Mouse (Mus musculus) liver, embryonic 14 days (tissue): ENCODE data around the gene Trnau1ap. TPM values are rescaled to one million over a fixed set of nuclear protein-coding genes. Genes with fewer than 3 reads are reported as not detected.

Source experiments
- polyA plus RNA-seq: library from polyadenylated mRNA; depleted of rRNA; stranded (reverse); fragments of >200 nt; gene quantifications from 2 replicates; pipeline ENCODE4 v1.2.3, GENCODE M21; 2012; rRNA removed

The Trnau1ap gene
- polyA plus RNA-seq = 7.4 and 10.1 TPM in 2 replicates

DNA sequence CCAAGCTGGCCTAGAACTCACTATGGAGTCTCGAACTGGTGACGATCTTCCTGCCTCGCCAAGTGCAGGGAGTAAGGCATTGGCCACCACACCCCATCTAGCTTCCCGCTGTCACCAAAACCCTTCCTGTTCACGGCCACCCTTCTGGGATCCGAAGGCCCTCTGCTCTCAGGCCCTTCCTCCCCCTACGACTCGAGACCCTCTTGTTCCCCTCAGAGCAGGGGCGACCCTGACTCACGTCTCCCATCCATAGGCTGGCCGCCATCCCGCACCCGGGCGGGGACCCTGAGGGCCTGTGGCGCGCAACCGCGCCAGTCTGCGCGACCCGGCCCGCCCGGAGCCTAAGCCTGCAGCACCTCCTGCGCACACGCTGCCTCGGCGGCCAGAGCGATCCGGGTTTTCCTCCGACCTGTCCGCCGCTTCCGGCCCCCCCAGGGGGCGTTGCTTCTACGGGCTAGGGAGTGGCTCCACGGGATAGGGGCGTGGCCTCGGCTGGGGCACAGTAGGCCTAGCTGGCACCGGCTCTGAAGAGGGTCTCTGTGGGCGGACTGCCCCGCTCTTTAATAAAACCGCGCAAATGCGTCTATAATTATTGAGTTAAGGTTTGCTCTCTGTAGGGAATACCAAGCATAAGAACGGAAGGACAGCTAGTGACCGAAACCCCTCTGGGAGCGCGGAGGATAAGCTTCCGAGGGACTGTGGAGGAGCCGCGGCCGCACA is at the start of gene Trnau1ap:
TSS of gene Trnau1ap (minus strand) at position 424 of the 720 bp plus-strand sequence.

DNA sequence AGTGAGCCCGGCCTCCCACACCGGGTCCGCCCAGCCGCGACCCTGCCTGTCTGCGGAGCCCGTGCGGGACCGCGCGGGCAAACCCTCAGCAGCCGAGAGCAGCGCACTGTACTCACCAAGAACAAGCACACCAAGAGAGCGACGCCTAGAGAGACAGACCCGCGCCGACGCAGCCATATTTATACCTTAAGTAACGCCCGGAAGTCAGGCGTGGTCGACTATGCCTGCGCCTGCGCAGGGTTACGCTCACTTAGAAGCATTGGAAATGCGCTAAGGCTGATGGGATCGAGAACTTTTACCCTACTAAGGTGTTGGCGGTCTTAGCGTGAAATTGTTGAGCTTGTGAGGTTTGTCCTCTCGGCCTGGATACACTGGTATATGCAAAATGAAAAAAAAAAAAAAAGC is 24.1 kb upstream of the Trnau1ap start, which contains the start of gene Rcc1:
TSS of gene Rcc1 (minus strand) at position 125 of the 405 bp plus-strand sequence.

DNA sequence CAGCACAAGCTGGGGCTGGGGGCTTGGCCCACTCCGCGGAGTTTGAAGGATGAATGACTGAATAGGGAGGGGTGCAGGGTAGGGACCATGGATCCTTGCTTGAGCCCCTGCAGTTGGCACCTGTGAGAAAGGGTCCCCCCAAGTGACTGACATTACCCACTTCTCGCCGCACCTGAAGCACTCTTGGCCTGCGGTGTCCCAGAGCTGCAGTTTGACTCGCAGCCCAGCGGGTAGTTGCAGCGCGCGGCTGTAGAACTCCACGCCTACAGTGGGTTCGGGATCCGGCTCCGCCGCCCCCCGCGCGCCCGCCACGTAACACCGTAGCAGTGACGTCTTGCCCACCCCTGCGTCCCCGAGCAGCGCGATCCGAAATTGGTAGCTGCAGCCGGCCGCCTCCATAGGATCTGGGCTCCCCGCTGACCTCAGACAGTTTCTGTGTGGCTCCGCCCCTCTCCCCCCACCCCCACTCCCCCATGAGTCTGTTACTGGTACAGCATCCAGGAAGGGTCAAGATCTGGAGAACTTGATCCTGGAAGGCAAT is 26.3 kb downstream of the Trnau1ap start, which contains the start of gene Rab42:
TSS of gene Rab42 (minus strand) at position 447 of the 541 bp plus-strand sequence.

DNA sequence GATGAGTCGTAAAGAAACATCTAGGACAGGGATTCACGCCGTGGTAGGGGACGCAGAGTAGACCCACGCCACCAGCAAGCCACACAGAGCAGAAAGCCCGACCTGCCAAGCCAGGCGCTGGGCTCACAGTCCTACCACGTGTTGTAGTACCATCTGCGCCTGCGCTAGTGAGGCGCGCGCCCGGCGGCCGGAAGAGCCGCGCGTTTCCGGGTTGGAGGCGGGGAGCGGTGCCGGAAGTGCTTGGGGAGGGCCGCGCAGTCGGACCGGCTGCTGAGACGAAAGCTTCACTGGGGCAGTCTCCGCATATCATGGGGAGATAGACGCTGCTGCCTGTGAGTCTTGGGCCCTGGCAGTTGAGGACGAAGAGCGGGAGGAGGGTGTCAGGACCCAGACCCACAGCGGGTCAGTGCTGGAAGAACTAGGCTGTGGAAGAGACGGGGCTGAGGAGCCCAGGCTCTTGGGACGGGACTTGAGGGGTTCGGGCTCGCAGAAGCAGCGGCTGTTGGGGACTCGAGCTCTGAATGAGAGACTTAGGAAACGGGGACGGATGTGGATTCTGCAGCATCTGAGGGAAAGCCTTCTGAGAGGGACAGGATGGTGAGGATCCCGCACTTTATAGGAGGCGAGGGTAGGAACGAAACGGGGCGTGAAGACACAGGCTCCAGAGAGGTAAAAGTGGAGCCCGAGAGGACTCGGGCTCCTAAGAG is 55.0 kb downstream of the Trnau1ap start, which contains the start of gene Taf12:
TSS of gene Taf12 (plus strand) at position 220 of the 707 bp plus-strand sequence.

Other genes starting within 250 kb of the Trnau1ap start
- 0.02 TPM in 2 replicates for gene Oprd1, start 185.1 kb downstream of the Trnau1ap start, polyA plus RNA-seq
- 7.6 and 9.7 TPM in 2 replicates for gene Ythdf2, start 117.2 kb downstream of the Trnau1ap start, polyA plus RNA-seq
- 8.1 and 8.5 TPM in 2 replicates for gene Gmeb1, start 67.9 kb downstream of the Trnau1ap start, polyA plus RNA-seq
- 22.7 and 29.7 TPM in 2 replicates for gene Taf12, start 55.2 kb downstream of the Trnau1ap start, polyA plus RNA-seq
- 0.27 and 0.56 TPM in 2 replicates for gene Rab42, start 26.2 kb downstream of the Trnau1ap start, polyA plus RNA-seq
- gene Rcc1, start 24.1 kb upstream of the Trnau1ap start, polyA plus RNA-seq = 20.5 and 26.5 TPM in 2 replicates
- gene Phactr4, start 93.0 kb upstream of the Trnau1ap start, polyA plus RNA-seq = 6.1 and 8.3 TPM in 2 replicates
- gene Med18, start 134.4 kb upstream of the Trnau1ap start, polyA plus RNA-seq = 4.7 and 5.2 TPM in 2 replicates
- 2.9 and 3.3 TPM in 2 replicates for gene Sesn2, start 181.0 kb upstream of the Trnau1ap start, polyA plus RNA-seq
- gene Atpif1, start 204.1 kb upstream of the Trnau1ap start, polyA plus RNA-seq = 941 and 974 TPM in 2 replicates
- 98.9 and 101 TPM in 2 replicates for gene Dnajc8, start 206.0 kb upstream of the Trnau1ap start, polyA plus RNA-seq
- 0.42 and 0.65 TPM in 2 replicates for gene Ptafr, start 234.5 kb upstream of the Trnau1ap start, polyA plus RNA-seq